Mouse (Mus musculus) spleen, embryonic (tissue): Measurements from ENCODE around the gene Tgif1.

Experiments used
- CTCF ChIA-PET: fragments of 350-600 bp; sonication (Branson Sonifier 250); formaldehyde crosslinking; loops from one replicate; lab custom pipeline; 2022; lab: Charles Lee

The Tgif1 gene

DNA sequence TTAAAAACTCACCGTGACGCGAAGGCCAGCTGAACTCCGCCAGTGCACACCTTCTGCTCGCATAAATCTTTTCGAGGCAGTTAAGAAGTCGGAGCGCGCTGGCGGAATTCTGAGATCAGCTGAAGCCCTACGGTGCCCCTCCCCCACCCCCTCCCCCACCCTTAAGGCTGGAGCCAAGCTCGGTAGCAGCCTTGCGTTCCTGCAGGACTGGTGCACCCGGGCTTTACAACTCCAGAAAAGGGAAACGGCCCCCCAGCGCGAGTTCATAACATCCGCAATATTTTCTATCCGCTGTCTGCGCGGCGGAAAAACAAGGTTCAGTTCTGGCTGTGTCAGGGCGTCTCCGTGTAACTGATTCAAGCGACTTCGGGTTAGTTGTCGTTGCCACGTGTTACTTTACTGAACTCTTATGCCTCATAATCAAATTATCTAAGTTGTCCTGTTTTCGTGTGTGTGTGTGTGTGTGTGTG, at the start of gene Tgif1:
TSS of gene Tgif1 (minus strand) at position 111 of the 470 bp plus-strand sequence.
- CTCF ChIA-PET: no interaction called here

DNA sequence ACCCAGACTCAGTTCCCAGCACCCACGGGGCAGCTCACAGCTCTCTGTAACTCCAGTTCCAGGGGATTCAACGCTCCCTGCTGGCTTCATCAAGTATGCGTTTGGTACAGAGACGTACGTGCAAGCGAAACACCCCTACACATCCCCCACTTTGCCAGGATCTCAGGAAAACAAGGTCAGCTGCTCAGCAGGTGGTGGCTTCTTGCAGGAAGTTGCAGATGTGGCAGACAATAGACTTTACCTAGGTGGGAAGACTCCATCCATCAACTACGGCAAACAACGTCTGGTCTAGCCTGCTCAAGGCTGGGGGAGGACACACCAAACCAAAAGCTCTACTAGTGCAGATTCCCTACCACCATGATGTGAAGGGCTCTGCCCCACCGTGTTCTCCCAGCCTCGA, 47.3 kb upstream of the Tgif1 start:
- CTCF ChIA-PET: interaction anchor here (0.6 to 0.7 kb wide), 2 partner anchors 51 to 176 kb away, joined by 3 to 7 read pairs; no protein-coding TSS in a partner anchor

- CTCF ChIA-PET: no interaction called here
Measured at GRCm38 (mm10) chr17:70899642-70900041, 46.3 kb upstream of the Tgif1 start.

GRCm38 (mm10) chr17:70894867-70895266, 41.5 kb upstream of the Tgif1 start:
- CTCF ChIA-PET: interaction anchor here (0.6 kb wide), 1 partner anchor 13 kb away, joined by 5 read pairs; no protein-coding TSS in a partner anchor

- CTCF ChIA-PET: interaction anchor here (0.7 kb wide), 1 partner anchor 1884 kb away, joined by 4 read pairs; no protein-coding TSS in a partner anchor
Measured at GRCm38 (mm10) chr17:70893151-70893550, 39.8 kb upstream of the Tgif1 start.

- CTCF ChIA-PET: no interaction called here
Measured at GRCm38 (mm10) chr17:70892288-70893096, 39.1 kb upstream of the Tgif1 start.

GRCm38 (mm10) chr17:70890571-70890970, 37.2 kb upstream of the Tgif1 start:
- CTCF ChIA-PET: no interaction called here

DNA sequence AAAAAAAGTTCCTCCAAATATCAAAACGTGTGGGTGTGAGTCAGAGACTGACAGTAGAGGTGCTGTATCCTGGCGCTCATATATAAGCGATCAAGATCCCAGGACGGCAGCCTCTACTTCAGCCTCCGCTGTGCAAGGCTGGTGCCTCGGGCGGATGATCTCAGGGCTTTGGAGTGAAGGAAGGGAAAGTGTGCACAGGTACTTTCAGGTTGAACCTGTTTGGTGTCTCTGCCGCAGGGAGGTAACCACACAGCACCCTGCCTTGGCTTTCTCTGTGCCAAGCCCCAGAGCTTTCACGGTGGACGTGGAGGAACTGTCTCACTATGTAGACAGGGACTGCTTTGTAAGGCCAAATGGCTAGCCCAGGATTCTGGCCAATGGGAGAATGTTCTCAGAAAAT, 35.3 kb upstream of the Tgif1 start:
- CTCF ChIA-PET: interaction anchor here (0.5 to 0.7 kb wide), 2 partner anchors 47 to 90 kb away, joined by 3 to 5 read pairs; no protein-coding TSS in a partner anchor

GRCm38 (mm10) chr17:70887848-70888247, 34.5 kb upstream of the Tgif1 start:
- CTCF ChIA-PET: interaction anchor here (0.7 kb wide), 3 partner anchors 8 to 91 kb away, joined by 3 to 6 read pairs (median 5); no protein-coding TSS in a partner anchor

GRCm38 (mm10) chr17:70886641-70887391, 33.5 kb upstream of the Tgif1 start:
- CTCF ChIA-PET: no interaction called here

DNA sequence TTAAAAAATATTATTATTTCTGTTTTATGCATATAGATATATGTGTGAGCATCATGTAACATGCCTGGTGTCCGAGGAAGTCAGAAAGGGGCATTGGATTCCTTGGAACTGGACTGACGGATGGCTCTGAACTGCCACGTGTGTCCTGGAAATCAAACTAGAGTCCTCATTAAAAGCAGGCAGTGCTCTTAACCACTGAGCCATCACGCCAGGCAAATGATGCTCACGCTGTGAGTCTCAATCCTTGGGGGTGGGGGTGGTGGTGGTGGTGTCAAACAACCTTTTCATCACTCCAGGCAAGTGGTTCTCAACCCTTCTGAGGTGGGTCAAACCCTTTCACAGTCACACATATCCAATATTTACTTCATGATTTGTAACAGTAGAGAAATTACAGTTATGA, 32.5 kb upstream of the Tgif1 start:
- CTCF ChIA-PET: no interaction called here

GRCm38 (mm10) chr17:70881934-70882333, 28.6 kb upstream of the Tgif1 start:
- CTCF ChIA-PET: interaction anchor here (0.6 kb wide), 2 partner anchors 13 to 846 kb away, joined by 5 to 6 read pairs; no protein-coding TSS in a partner anchor

DNA sequence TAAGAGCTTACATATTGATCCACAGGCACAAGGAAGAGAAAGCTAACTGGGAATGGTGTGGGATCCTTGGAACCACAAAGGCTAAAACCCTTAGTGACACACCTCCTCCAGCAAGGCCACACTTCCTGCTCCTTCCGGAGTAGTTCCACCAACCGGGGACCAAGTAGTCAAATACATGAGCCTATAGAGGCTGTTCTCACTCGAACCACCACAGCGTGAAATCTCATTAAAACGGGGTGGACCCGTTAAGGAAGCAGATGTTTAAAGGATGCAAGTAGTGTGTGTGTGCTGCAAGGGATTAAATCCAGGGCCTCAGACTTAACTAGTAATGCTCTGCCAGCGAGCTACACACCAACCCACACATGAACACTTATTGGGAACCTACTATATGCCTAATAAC, 27.8 kb upstream of the Tgif1 start:
- CTCF ChIA-PET: interaction anchor here (0.8 kb wide), 1 partner anchor 28 kb away, joined by 17 read pairs; no protein-coding TSS in a partner anchor

DNA sequence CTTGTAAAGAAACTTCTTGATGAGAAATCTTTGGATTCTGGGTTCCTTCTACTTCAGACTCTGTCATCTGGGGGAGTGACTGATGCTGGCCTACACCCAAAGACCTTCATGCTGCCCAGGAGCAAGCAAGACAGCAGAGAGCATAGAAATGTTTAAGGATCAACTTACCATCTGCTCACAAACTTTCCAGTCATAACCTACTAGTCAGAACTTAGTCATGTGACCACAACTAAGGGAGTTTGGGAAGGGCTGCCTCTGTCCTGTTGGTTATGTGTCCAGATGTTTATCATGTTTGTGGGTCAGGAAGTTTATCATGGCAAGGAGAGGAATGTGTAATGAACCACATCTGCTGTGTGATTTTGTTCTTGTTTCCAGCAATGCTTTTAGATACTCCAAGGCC, 24.9 kb upstream of the Tgif1 start:
- CTCF ChIA-PET: no interaction called here

DNA sequence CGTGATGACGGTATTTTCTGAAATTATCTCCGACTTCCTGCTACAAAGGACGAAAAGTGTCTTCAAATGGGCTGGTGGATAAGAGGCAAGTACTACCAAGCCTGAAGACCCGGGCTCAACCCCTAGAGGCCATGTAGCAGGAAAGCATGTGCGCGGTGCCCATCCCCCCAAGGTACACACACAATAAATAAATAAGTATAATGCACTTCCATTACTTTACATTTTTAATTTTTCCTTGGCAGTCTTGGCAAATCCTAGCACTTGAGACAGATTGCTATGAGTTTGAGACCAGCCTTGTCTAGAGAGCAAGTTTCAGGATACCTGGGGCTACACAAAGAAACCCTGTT, 20.4 kb upstream of the Tgif1 start:
- CTCF ChIA-PET: interaction anchor here (0.6 kb wide), 1 partner anchor 8 kb away, joined by 3 read pairs; no protein-coding TSS in a partner anchor

- CTCF ChIA-PET: no interaction called here
Measured at GRCm38 (mm10) chr17:70872936-70873777, 19.8 kb upstream of the Tgif1 start.

DNA sequence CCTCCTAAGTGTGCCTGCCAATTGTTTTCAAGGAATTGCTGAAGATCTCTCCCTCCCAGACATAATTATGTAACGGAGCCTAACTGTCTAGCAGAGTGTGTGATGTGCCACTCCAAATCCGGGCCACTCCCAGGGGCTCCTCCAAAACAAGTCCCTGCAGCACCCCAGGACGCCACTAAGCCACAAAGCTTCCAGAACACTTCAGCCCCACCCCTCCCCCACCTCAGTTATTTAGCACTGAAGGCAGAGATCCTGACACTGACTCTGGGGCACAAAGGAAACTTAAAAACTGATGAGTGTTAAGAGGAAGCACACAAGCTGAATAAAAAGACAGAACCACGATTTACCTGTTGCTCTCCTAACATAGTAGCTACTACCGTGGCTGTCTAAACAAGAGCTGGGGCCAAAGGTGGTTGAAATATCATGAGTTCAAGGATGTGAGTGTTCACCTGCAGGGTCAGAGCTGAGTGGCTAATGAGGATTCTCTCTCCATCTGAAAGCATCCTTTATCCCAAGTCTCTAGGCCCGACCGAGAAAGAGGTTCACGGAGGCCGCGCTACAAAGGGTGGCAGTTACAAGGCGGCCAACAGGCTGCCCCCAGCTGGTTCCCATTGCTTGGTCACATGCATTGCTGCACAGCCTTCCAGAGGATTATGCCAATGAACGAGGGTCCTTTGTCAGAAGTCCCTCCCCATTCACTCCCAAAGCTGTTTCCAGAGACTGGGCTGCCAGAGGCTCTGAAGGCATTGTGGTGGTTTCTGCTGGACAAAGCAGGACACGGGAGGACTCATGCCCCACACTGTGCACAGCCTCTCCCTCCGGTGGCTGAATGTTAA, 19.0 kb upstream of the Tgif1 start:
- CTCF ChIA-PET: interaction anchor here (0.6 kb wide), 1 partner anchor 36 kb away, joined by 15 read pairs; no protein-coding TSS in a partner anchor

DNA sequence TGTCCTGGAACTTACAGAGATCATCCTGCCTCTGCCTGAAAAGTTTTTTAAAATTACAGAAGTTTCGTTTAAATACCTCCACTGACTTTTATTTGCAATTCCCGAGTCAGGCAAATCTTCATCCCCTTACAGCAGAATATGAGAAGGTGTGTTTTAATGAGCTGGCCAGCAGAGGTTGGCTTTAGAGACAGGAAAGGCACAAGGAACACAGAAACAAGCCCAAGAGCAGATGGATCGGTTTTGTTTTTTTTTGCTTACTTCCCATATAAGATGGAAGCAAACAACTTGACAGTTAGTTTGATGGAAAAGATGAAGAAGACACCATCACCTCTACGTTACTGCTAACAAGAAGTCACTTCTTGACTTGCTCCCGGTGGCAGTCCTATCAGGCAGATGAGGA, 18.3 kb upstream of the Tgif1 start:
- CTCF ChIA-PET: no interaction called here

DNA sequence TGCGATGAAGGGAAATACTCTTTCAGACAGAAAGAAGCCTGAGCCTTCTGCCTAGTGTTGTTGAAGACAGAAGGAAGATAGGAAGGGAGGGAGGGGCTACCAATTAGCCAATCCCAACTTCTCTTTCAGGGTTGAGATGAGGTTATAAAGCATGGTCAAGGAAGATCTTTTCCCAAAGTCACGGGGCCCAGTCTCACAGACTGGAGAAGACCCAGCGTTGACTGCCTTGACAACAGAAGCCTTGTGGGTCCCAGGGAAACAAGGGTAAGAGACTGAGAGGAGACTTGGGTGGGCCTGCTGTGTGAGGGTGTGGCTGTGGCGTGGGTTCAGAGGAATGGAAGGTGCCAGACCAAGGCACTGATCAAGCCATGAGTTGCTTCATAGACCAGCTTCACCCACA, 17.2 kb upstream of the Tgif1 start:
- CTCF ChIA-PET: no interaction called here

- CTCF ChIA-PET: no interaction called here
Measured at GRCm38 (mm10) chr17:70868577-70869229, 15.4 kb upstream of the Tgif1 start.
